Mouse (Mus musculus) heart, adult 2 months (tissue): ENCODE data around the gene Camk2d.

Source experiments
- CTCF ChIP-seq: fragments of 200-600 bp; IDR thresholded peaks from 2 replicates; pipeline ENCODE4 v1.8.1; 2022; ENCODE audit warnings: antibody characterized with exemption, mild to moderate bottlenecking, moderate library complexity
- EP300 ChIP-seq: fragments of 200-500 bp; IDR thresholded peaks from 2 replicates; pipeline ENCODE4 v1.6.1; 2011; ENCODE audit warnings: low read depth, low read length, control low read depth; ENCODE audit not compliant: insufficient read depth
- POLR2A ChIP-seq: fragments of 200-500 bp; IDR thresholded peaks from 2 replicates; pipeline ENCODE4 v1.6.1; 2011; ENCODE audit warnings: mild to moderate bottlenecking, low read depth, low read length, control low read depth; ENCODE audit not compliant: insufficient read depth

- TF ChIP-seq CTCF (no peak), EP300 (no peak), POLR2A (no peak)
Measured at GRCm38 (mm10) chr3:126659235-126659634, 63.1 kb downstream of the Camk2d start.
